Comparison of ENCODE assay signal across 16 mouse cellular contexts in genomic region chr12:76360868-76361267, GRCm38 (mm10). TPM values are rescaled to one million over a fixed set of nuclear protein-coding genes. Genes with fewer than 3 reads are reported as not detected.
"Had no signal": no experiment of that assay in that cellular context is flagged by ENCODE, and none has a peak within 500 bp of the region (broad histone marks: within the 10 kb centered on the region; RNA-seq: fewer than 3 reads in every experiment).

No protein-coding gene starts in this region.

- H3K4me3 ChIP-seq: midbrain, embryonic 13.5 days; midbrain, embryonic 15.5 days; neural tube, embryonic 12.5 days; stomach, embryonic 15.5 days had no signal

- H3K36me3 ChIP-seq: midbrain, embryonic 13.5 days; midbrain, embryonic 15.5 days; neural tube, embryonic 12.5 days; stomach, embryonic 15.5 days had no signal

- H3K27ac ChIP-seq: midbrain, embryonic 13.5 days; midbrain, embryonic 15.5 days; neural tube, embryonic 12.5 days; stomach, embryonic 15.5 days; stomach, postnatal 0 days had no signal

- DNase-seq: lung, adult 18-20 months; lung, embryonic 14.5 days; lung, postnatal 10 days; lung, postnatal 4 days; right cerebral cortex, postnatal 14 days; thymus, postnatal 14 days; thymus, postnatal 4 days had no signal

- H3K4me2 ChIP-seq: lung, embryonic 14.5 days; midbrain, embryonic 11.5 days; midbrain, embryonic 13.5 days; midbrain, embryonic 15.5 days; neural tube, embryonic 12.5 days; stomach, embryonic 15.5 days had no signal

- ATAC-seq: midbrain, embryonic 13.5 days; midbrain, embryonic 15.5 days had no signal

- H3K4me1 ChIP-seq: midbrain, embryonic 13.5 days; midbrain, embryonic 15.5 days; neural tube, embryonic 12.5 days had no signal

- H3K9me3 ChIP-seq: megakaryocyte, embryonic 14.5 days; midbrain, embryonic 13.5 days; midbrain, embryonic 15.5 days; neural tube, embryonic 12.5 days; stomach, embryonic 15.5 days had no signal

- H3K27me3 ChIP-seq: megakaryocyte, embryonic 14.5 days; midbrain, embryonic 13.5 days; midbrain, embryonic 15.5 days; neural tube, embryonic 12.5 days; stomach, embryonic 15.5 days had no signal

- H3K9ac ChIP-seq: lung, embryonic 14.5 days; midbrain, embryonic 13.5 days; midbrain, embryonic 15.5 days; neural tube, embryonic 12.5 days; stomach, embryonic 15.5 days had no signal

RNA-seq across cellular contexts. Expression of gene Ppp1r36, which starts 56.5 kb away (rescaled TPM):
- total RNA-seq: neutrophil, adult 5-6 weeks had no signal
- polyA plus RNA-seq: spleen, adult 2 months had no signal
